Mouse (Mus musculus): ENCODE measurements around the gene Rdh9. TPM values are rescaled to one million over a fixed set of nuclear protein-coding genes. Genes with fewer than 3 reads are reported as not detected.

Rdh9 gene
- under 1 TPM in 1 of 2 experiments, not detected in 1; 0.36 TPM for total RNA-seq (2021)

- intact Hi-C loops (cut with DNase I): no loop called here
- no peak for DNase-seq
These were observed at the start of gene Rdh9 for GRCm38 (mm10) chr10:127776011-127776410. TSS of gene Rdh9 (plus strand) at chr10:127776386.

- no peak for DNase-seq
- intact Hi-C loops (cut with DNase I): no loop called here
These were observed 47.7 kb upstream of the Rdh9 start for GRCm38 (mm10) chr10:127728437-127728836.

- intact Hi-C loops (cut with DNase I): no loop called here
- no peak for DNase-seq
These were observed 45.8 kb upstream of the Rdh9 start for GRCm38 (mm10) chr10:127730285-127730932.

- intact Hi-C loops (cut with DNase I): no loop called here
These were observed 45.3 kb upstream of the Rdh9 start for GRCm38 (mm10) chr10:127730933-127731310.

GRCm38 (mm10) chr10:127731397-127731796 lies 44.8 kb upstream of the Rdh9 start:
- no peak for DNase-seq
- intact Hi-C loops (cut with DNase I): no loop called here

More at GRCm38 (mm10) chr10:127730933-127731310, 45.3 kb upstream of the Rdh9 start:
- DNase-seq: no peak

GRCm38 (mm10) chr10:127734434-127734833 lies 41.8 kb upstream of the Rdh9 start:
- intact Hi-C loops (cut with DNase I): loop anchor here (2.0 kb wide), 1 partner anchor 40 kb away; no protein-coding TSS in a partner anchor
- DNase-seq: no peak

GRCm38 (mm10) chr10:127736266-127736665 lies 39.9 kb upstream of the Rdh9 start:
- intact Hi-C loops (cut with DNase I): loop anchor here (5.0 kb wide), 2 partner anchors 164 to 271 kb away; partner anchors contain the start of gene Hsd17b6
- no peak for DNase-seq

- intact Hi-C loops (cut with DNase I): loop anchor here (5.0 kb wide), 2 partner anchors 165 to 270 kb away; partner anchors contain the start of gene Hsd17b6
- no peak for DNase-seq
These were observed 39.3 kb upstream of the Rdh9 start for GRCm38 (mm10) chr10:127736916-127737315.

GRCm38 (mm10) chr10:127737552-127737951 lies 38.6 kb upstream of the Rdh9 start:
- intact Hi-C loops (cut with DNase I): loop anchor here (5.0 kb wide), 2 partner anchors 165 to 270 kb away; partner anchors contain the start of gene Hsd17b6
- DNase-seq: no peak

GRCm38 (mm10) chr10:127738151-127738882 lies 37.9 kb upstream of the Rdh9 start:
- peak; percentile 56 to 57 for DNase-seq
- intact Hi-C loops (cut with DNase I): loop anchor here (1.0 to 5.0 kb wide), 4 partner anchors 96 to 269 kb away; partner anchors contain the start of genes Hsd17b6 and Stat6

- intact Hi-C loops (cut with DNase I): loop anchor here (2.0 to 5.0 kb wide), 3 partner anchors 96 to 268 kb away; partner anchors contain the start of genes Hsd17b6 and Stat6
- DNase-seq: peak; percentile 86 to 88
These were observed 37.0 kb upstream of the Rdh9 start, which contains the start of gene Zbtb39 for GRCm38 (mm10) chr10:127739083-127739660. TSS of gene Zbtb39 (plus strand) at chr10:127739538.

- intact Hi-C loops (cut with DNase I): loop anchor here (2.0 to 5.0 kb wide), 3 partner anchors 97 to 268 kb away; partner anchors contain the start of genes Hsd17b6 and Stat6
- DNase-seq: no peak
These were observed 36.5 kb upstream of the Rdh9 start for GRCm38 (mm10) chr10:127739661-127740161.

GRCm38 (mm10) chr10:127744661-127745060 lies 31.5 kb upstream of the Rdh9 start:
- intact Hi-C loops (cut with DNase I): no loop called here
- peak; percentile 42 to 57 for DNase-seq

- intact Hi-C loops (cut with DNase I): no loop called here
- DNase-seq: no peak
These were observed 30.3 kb upstream of the Rdh9 start for GRCm38 (mm10) chr10:127745886-127746285.

- intact Hi-C loops (cut with DNase I): no loop called here
- DNase-seq: no peak
These were observed 28.9 kb upstream of the Rdh9 start for GRCm38 (mm10) chr10:127747254-127747653.

GRCm38 (mm10) chr10:127748847-127749612 lies 27.2 kb upstream of the Rdh9 start:
- intact Hi-C loops (cut with DNase I): no loop called here
- DNase-seq: peak; percentile 39 to 42

- peak in 1 of 2 experiments; percentile 33 for DNase-seq
- intact Hi-C loops (cut with DNase I): loop anchor here (5.0 kb wide), 1 partner anchor 108 kb away; the partner anchor contains the start of gene Stat6
These were observed 25.9 kb upstream of the Rdh9 start for GRCm38 (mm10) chr10:127750136-127750777.

- peak; percentile 38 to 43 for DNase-seq
- intact Hi-C loops (cut with DNase I): loop anchor here (5.0 kb wide), 1 partner anchor 109 kb away; the partner anchor contains the start of gene Stat6
These were observed 24.6 kb upstream of the Rdh9 start, which contains the start of gene Gpr182 for GRCm38 (mm10) chr10:127751548-127751947. TSS of gene Gpr182 (minus strand) at chr10:127751732.

- no peak for DNase-seq
- intact Hi-C loops (cut with DNase I): loop anchor here (5.0 kb wide), 1 partner anchor 112 kb away; the partner anchor contains the start of gene Stat6
These were observed 21.5 kb upstream of the Rdh9 start for GRCm38 (mm10) chr10:127754566-127755166.

Data from heart, postnatal 36 days (tissue).